Mouse (Mus musculus) lung, postnatal 25 days (tissue): ENCODE measurements around the gene Rnf181.

Source experiments
- DNase-seq: peaks from one replicate; pipeline ENCODE4 v3.0.0; 2022; ENCODE audit warnings: low spot score

Rnf181 gene

GRCm38 (mm10) chr6:72383952-72384351 is 17.2 kb upstream of the Rnf181 start:
- DNase-seq, result no peak

- no peak for DNase-seq
Observed at GRCm38 (mm10) chr6:72383142-72383820, 16.5 kb upstream of the Rnf181 start.

- no peak for DNase-seq
Observed at GRCm38 (mm10) chr6:72382494-72382893, 15.7 kb upstream of the Rnf181 start.

GRCm38 (mm10) chr6:72380131-72380770 is 13.5 kb upstream of the Rnf181 start, which contains the start of gene Vamp5:
TSS of gene Vamp5 (minus strand) at chr6:72380468.
- peak; percentile 94 for DNase-seq

GRCm38 (mm10) chr6:72379377-72380130 is 12.8 kb upstream of the Rnf181 start:
- DNase-seq, result no peak

- DNase-seq, result no peak
Observed at GRCm38 (mm10) chr6:72378510-72379234, 11.9 kb upstream of the Rnf181 start.

GRCm38 (mm10) chr6:72374820-72375563 is 8.2 kb upstream of the Rnf181 start:
- no peak for DNase-seq

GRCm38 (mm10) chr6:72374206-72374605 is 7.5 kb upstream of the Rnf181 start:
- no peak for DNase-seq

GRCm38 (mm10) chr6:72373184-72373583 is 6.4 kb upstream of the Rnf181 start:
- DNase-seq, result no peak

- DNase-seq, result no peak
Observed at GRCm38 (mm10) chr6:72371571-72371970, 4.8 kb upstream of the Rnf181 start.

- DNase-seq, result no peak
Observed at GRCm38 (mm10) chr6:72371147-72371546, 4.4 kb upstream of the Rnf181 start.

GRCm38 (mm10) chr6:72370091-72370490 is 3.3 kb upstream of the Rnf181 start:
- DNase-seq, result no peak

- no peak for DNase-seq
Observed at GRCm38 (mm10) chr6:72369557-72369956, 2.8 kb upstream of the Rnf181 start.

- no peak for DNase-seq
Observed at GRCm38 (mm10) chr6:72367460-72367974, 761 bp upstream of the Rnf181 start.

GRCm38 (mm10) chr6:72366304-72366703 is 452 bp downstream of the Rnf181 start:
- no peak for DNase-seq

GRCm38 (mm10) chr6:72364985-72365384 is 1.8 kb downstream of the Rnf181 start:
- no peak for DNase-seq

GRCm38 (mm10) chr6:72364009-72364408 is 2.7 kb downstream of the Rnf181 start:
- no peak for DNase-seq

- DNase-seq, result peak; percentile 99
Observed at GRCm38 (mm10) chr6:72362132-72363028, 4.4 kb downstream of the Rnf181 start.

- DNase-seq, result no peak
Observed at GRCm38 (mm10) chr6:72361121-72361551, 5.6 kb downstream of the Rnf181 start.

- DNase-seq, result no peak
Observed at GRCm38 (mm10) chr6:72360599-72360935, 6.2 kb downstream of the Rnf181 start.
